9 mouse cellular contexts compared by ENCODE assay signal in genomic region chr7:67619836-67620235, GRCm38 (mm10). TPM values are rescaled to one million over a fixed set of nuclear protein-coding genes. Genes with fewer than 3 reads are reported as not detected.
DNase-seq lines count a peak whose midpoint lies in the region.
"Had no signal": no experiment of that assay in that cellular context is flagged by ENCODE, and none has a peak within 500 bp of the region (broad histone marks: within the 10 kb centered on the region; RNA-seq: fewer than 3 reads in every experiment).

No protein-coding gene starts in this region.

- peak; percentile 40 to 53 for DNase-seq in heart, postnatal 10 days
- no peak for DNase-seq in heart, postnatal 36 days
- DNase-seq in retina, postnatal 1 day, result peak; percentile 16
- DNase-seq in retina, embryonic 14.5 days (ENCODE audit: low spot score), result no peak
- DNase-seq in ZHBTc4 (ENCODE audit: low read depth, low spot score), result peak; percentile 66
- DNase-seq in skeletal muscle tissue, adult 2 months (ENCODE audit: low read depth, low spot score), result peak; percentile 59
- DNase-seq in yolk sac, embryonic 10.5 days (ENCODE audit: low spot score), result no peak
- DNase-seq: cerebellum, adult 8-10 months; lung, adult 2 months had no signal

- intact Hi-C loops in heart, postnatal 10 days (cut with DNase I), result loop anchor here (2.0 kb wide), 1 partner anchor 71 kb away; no protein-coding TSS in a partner anchor
- intact Hi-C loops in heart, postnatal 36 days (cut with DNase I), result loop anchor here (1.0 kb wide), 1 partner anchor 168 kb away; no protein-coding TSS in a partner anchor

RNA-seq across cellular contexts. Expression of gene Lrrc28, which starts 25.2 kb away (rescaled TPM):
- total RNA-seq in heart, postnatal 10 days (2021), result 10 to 100 TPM; 19.4 to 20.3 TPM
- 10 to 100 TPM; 16.8 to 17.3 TPM for total RNA-seq in heart, postnatal 36 days (2021)

RNA-seq across cellular contexts. Expression of gene Ttc23, which starts 27.4 kb away (rescaled TPM):
- total RNA-seq in heart, postnatal 10 days (2021), result 10 to 100 TPM; 29.4 to 32.9 TPM
- total RNA-seq in heart, postnatal 36 days (2021), result 10 to 100 TPM; 17.8 to 19.3 TPM

Comparison
In these comparisons a context has a peak if more than half of its experiments do, and no peak if none do; other contexts are left out.
1. DNase-seq: peak in heart, postnatal 10 days (2 of 2), retina, postnatal 1 day (single experiment), ZHBTc4 (single experiment) and skeletal muscle tissue, adult 2 months (single experiment); none in heart, postnatal 36 days (0 of 2), retina, embryonic 14.5 days (single experiment) and yolk sac, embryonic 10.5 days (single experiment).